Mouse (Mus musculus) lung, adult 10 weeks (tissue): ENCODE results near the gene Vmn2r41. TPM values are rescaled to one million over a fixed set of nuclear protein-coding genes. Genes with fewer than 3 reads are reported as not detected.

Source experiments
- polyA plus RNA-seq: library from polyadenylated mRNA; stranded (reverse); fragments of 350-450 nt; fragmentation: Illumina TruSeq; extraction: RNeasy Lipid Tissue Mini Kit (QIAGEN cat#74804); gene quantifications from one replicate; pipeline ENCODE4 v1.2.3, GENCODE M21; 2014; ENCODE audit warnings: low read depth, low replicate concordance; ENCODE audit not compliant: insufficient read depth

Gene Vmn2r41
- polyA plus RNA-seq = not detected

DNA sequence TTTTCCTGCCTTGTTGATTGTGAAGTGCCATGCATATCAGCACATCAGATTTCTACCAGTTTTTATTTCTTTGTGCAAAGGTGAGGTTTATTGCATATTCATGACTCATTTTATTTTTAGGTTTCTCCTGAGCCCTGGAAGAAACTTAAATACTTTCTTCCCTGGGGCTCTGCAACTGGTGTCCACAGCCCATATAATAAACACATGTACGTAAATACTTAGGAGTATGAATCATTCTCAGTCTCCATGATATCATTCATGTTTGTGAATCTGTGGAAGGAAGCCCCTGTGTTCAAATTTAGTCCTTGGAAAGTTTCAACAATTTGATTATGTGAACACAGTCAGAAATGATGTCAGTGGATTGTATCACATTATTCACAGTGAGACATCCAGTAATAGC is at the start of gene Vmn2r41:
Gene Vmn2r41 (minus strand): TSS at position 101 of the 400 bp plus-strand sequence.

GRCm38 (mm10) chr7:8200220-8200619 is 38.8 kb upstream of the Vmn2r41 start, which contains the start of gene Vmn2r42:
Vmn2r42 (minus strand) TSS chr7:8200320.

Other genes starting within 250 kb of the Vmn2r41 start
- not detected for gene Vmn2r42, start 38.7 kb upstream of the Vmn2r41 start, polyA plus RNA-seq
- gene Vmn2r43, start 98.9 kb upstream of the Vmn2r41 start, polyA plus RNA-seq = not detected
- not detected for gene Vmn2r44, start 221.7 kb upstream of the Vmn2r41 start, polyA plus RNA-seq